Comparison of ENCODE assay signal across 8 mouse cellular contexts in the genomic region with DNA sequence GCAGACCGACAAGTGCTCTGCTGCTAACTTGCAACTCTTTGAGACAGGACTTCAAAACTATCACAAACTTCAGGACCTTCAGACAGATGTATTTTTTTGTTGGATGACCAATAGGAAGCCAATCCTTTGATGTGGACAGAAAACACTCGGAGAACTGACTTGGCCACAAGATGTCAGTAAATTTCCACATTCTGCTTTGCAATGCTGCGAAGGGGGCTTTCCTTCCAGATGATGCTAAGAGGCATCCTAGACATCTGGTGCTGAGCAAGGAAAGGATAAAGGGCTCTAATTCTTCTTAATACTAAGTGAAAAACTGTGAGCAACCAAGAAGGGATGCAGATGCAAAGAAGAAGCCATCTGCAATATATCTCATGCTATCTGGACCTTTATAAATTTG. TPM values are rescaled to one million over a fixed set of nuclear protein-coding genes. Genes with fewer than 3 reads are reported as not detected.
DNase-seq lines count a peak whose midpoint lies in the region; ATAC-seq and TF ChIP-seq lines count a peak whose summit lies in the region.

No protein-coding gene starts in this region.

- no peaks in the 10 kb centered on the region for H3K4me1 ChIP-seq in lung, postnatal 0 days (ENCODE audit: insufficient read depth, low read depth, low read length)
- peaks cover 3% of the 10 kb centered on the region for H3K4me1 ChIP-seq in lung, adult 2 months (ENCODE audit: control insufficient read depth, insufficient read depth, low read length)
- H3K4me1 ChIP-seq in midbrain, embryonic 11.5 days (ENCODE audit: control insufficient read depth, insufficient read depth, low read length), result no peaks in the 10 kb centered on the region

- H3K36me3 ChIP-seq in lung, postnatal 0 days (ENCODE audit: insufficient read depth, low read length), result no peaks in the 10 kb centered on the region
- H3K36me3 ChIP-seq in midbrain, embryonic 11.5 days (ENCODE audit: control insufficient read depth, insufficient read depth, low read length), result no peaks in the 10 kb centered on the region

- 32% methylated on average over 3 of the region's 3 CpGs for WGBS in lung, postnatal 0 days
- whole genome bisulfite sequencing in lung, adult 2 months, result 34% methylated on average over 3 of the region's 3 CpGs
- 45% methylated on average over 3 of the region's 3 CpGs for WGBS in midbrain, embryonic 11.5 days

- no peak overlapping the region for H3K27ac ChIP-seq in lung, postnatal 0 days (ENCODE audit: low read length)
- H3K27ac ChIP-seq in midbrain, embryonic 11.5 days (ENCODE audit: low read depth, low read length), result no peak overlapping the region

- H3K4me3 ChIP-seq in lung, postnatal 0 days (ENCODE audit: low read depth, low read length), result no peak overlapping the region
- no peak overlapping the region for H3K4me3 ChIP-seq in lung, adult 2 months (replicated peaks; ENCODE audit: extremely low read depth, low read depth, low read length)
- H3K4me3 ChIP-seq in midbrain, embryonic 11.5 days (ENCODE audit: low read depth, low read length), result no peak overlapping the region

- no peaks in the 10 kb centered on the region for H3K27me3 ChIP-seq in lung, postnatal 0 days (replicated peaks; ENCODE audit: insufficient read depth, low read length)
- no peaks in the 10 kb centered on the region for H3K27me3 ChIP-seq in midbrain, embryonic 11.5 days (ENCODE audit: control insufficient read depth, insufficient read depth, low read length)

- TF ChIP-seq CTCF in lung, postnatal 0 days (IDR thresholded peaks at IDR 0.05), result peak; percentile 76
- TF ChIP-seq CTCF in lung, adult 2 months (IDR thresholded peaks at IDR 0.05; ENCODE audit: insufficient read depth, low read length), result no peak

- no peak overlapping the region for H3K4me2 ChIP-seq in lung, postnatal 0 days (replicated peaks; ENCODE audit: low read depth, low read length)
- no peak overlapping the region for H3K4me2 ChIP-seq in midbrain, embryonic 11.5 days

- H3K9ac ChIP-seq in lung, postnatal 0 days (replicated peaks; ENCODE audit: low read depth), result no peak overlapping the region
- H3K9ac ChIP-seq in midbrain, embryonic 11.5 days (ENCODE audit: low read length), result no peak overlapping the region

- TF ChIP-seq EP300 in lung, postnatal 0 days (IDR thresholded peaks at IDR 0.05), result no peak

- no peak for TF ChIP-seq POLR2A in lung, adult 2 months (IDR thresholded peaks at IDR 0.05; ENCODE audit: borderline replicate concordance, extremely low read depth, low read depth, low read length)

- peak; percentile 17 for DNase-seq in adrenal gland, adult 2 months
- no peak for DNase-seq in adrenal gland, adult 8-10 months
- peak; percentile 68 for DNase-seq in lung, postnatal 0 days (ENCODE audit: low spot score)
- no peak for DNase-seq in lung, adult 2 months
- DNase-seq in forelimb bud, embryonic 11.5 days (ENCODE audit: low read depth, low spot score), result peak; percentile 63
- DNase-seq in midbrain, embryonic 11.5 days (ENCODE audit: low spot score, missing footprints), result peak; percentile 88
- DNase-seq in right cerebral cortex, postnatal 25 days, result no peak
- DNase-seq in gastrocnemius, postnatal 10 days, result no peak

- no peak for ATAC-seq in lung, postnatal 0 days
- peak; percentile 69 for ATAC-seq in midbrain, embryonic 11.5 days (ENCODE audit: low FRiP score)

- no peaks in the 10 kb centered on the region for H3K9me3 ChIP-seq in lung, postnatal 0 days (ENCODE audit: low read length)
- no peaks in the 10 kb centered on the region for H3K9me3 ChIP-seq in midbrain, embryonic 11.5 days (ENCODE audit: control insufficient read depth, low read length)

RNA-seq across cellular contexts. Expression of gene 4930453N24Rik, which starts 16.2 kb away (rescaled TPM):
- 10 to 100 TPM; 29.8 to 39.6 TPM for total RNA-seq in adrenal gland, adult 2 months (2021)
- 7.6 and 8.5 TPM in 2 replicates for polyA plus RNA-seq in adrenal gland, adult 2 months (2012; rRNA removed)
- 10 to 100 TPM; 24.3 to 36.3 (median 27.4) TPM for total RNA-seq in adrenal gland, adult 8-10 months (2022)
- polyA plus RNA-seq in lung, postnatal 0 days (2015; fragmentation: Nextera tagmentation; extraction: Ambion mirVana), result 19.4 and 20.4 TPM in 2 replicates
- 2.8 and 4.0 TPM in 2 replicates for polyA plus RNA-seq in lung, adult 2 months (2012; rRNA removed)
- 33.0 and 33.3 TPM in 2 replicates for polyA plus RNA-seq in midbrain, embryonic 11.5 days (2014; fragmentation: Nextera tagmentation; extraction: Ambion mirVana)
- total RNA-seq in gastrocnemius, postnatal 10 days (2021), result 10 to 100 TPM; 22.9 to 25.5 TPM

Comparison
In these comparisons a context has a peak if more than half of its experiments do, and no peak if none do; other contexts are left out.
1. DNase-seq: peak in adrenal gland, adult 2 months (single experiment), lung, postnatal 0 days (single experiment), forelimb bud, embryonic 11.5 days (single experiment) and midbrain, embryonic 11.5 days (single experiment); none in adrenal gland, adult 8-10 months (single experiment), lung, adult 2 months (single experiment), right cerebral cortex, postnatal 25 days (single experiment) and gastrocnemius, postnatal 10 days (single experiment).